Mouse (Mus musculus) hindbrain, embryonic 11.5 days (tissue): ENCODE data around the gene Gm17657. TPM values are rescaled to one million over a fixed set of nuclear protein-coding genes. Genes with fewer than 3 reads are reported as not detected.

Experiments
- ATAC-seq: fragments of 200-750 bp; cut with Nextera tagmentation; 2 replicates; pipeline ENCODE4 v1.8.0; 2017; ENCODE audit warnings: mild to moderate bottlenecking, moderate TSS enrichment, moderate library complexity; ENCODE audit not compliant: low FRiP score
- DNase-seq: peaks from one replicate; pipeline ENCODE4 v3.0.0-alpha.2; 2015; ENCODE audit warnings: low spot score
- H3K27ac ChIP-seq: fragments of 300-500 bp; sonication (generic); 2 replicates; pipeline ENCODE4 v1.5.1; 2014; ENCODE audit warnings: mild to moderate bottlenecking, low read depth, low read length
- H3K27me3 ChIP-seq: fragments of 300-500 bp; sonication (generic); 2 replicates; pipeline ENCODE4 v1.6.1; 2014; ENCODE audit warnings: mild to moderate bottlenecking, low read length, moderate library complexity, mixed read lengths; ENCODE audit not compliant: control insufficient read depth, insufficient read depth
- H3K36me3 ChIP-seq: fragments of 300-500 bp; sonication (generic); 2 replicates; pipeline ENCODE4 v1.6.1; 2014; ENCODE audit warnings: mild to moderate bottlenecking, low read length, moderate library complexity, mixed read lengths; ENCODE audit not compliant: control insufficient read depth, insufficient read depth
- H3K4me1 ChIP-seq: fragments of 300-500 bp; sonication (generic); replicated peaks from 2 replicates; pipeline ENCODE4 v1.6.1; 2014; ENCODE audit warnings: low read length, mixed read lengths; ENCODE audit not compliant: control insufficient read depth, insufficient read depth
- H3K4me2 ChIP-seq: fragments of 300-500 bp; sonication (generic); replicated peaks from 2 replicates; pipeline ENCODE4 v1.6.1; 2014; ENCODE audit warnings: mild to moderate bottlenecking, low read depth, low read length
- H3K4me3 ChIP-seq: fragments of 300-500 bp; sonication (generic); 2 replicates; pipeline ENCODE4 v1.5.1; 2014; ENCODE audit warnings: low read depth, low read length
- H3K9ac ChIP-seq: fragments of 300-500 bp; sonication (generic); 2 replicates; pipeline ENCODE4 v1.6.1; 2014; ENCODE audit warnings: low read depth, low read length
- H3K9me3 ChIP-seq: fragments of 300-500 bp; sonication (generic); 2 replicates; pipeline ENCODE4 v1.6.1; 2016; ENCODE audit warnings: low read length; ENCODE audit not compliant: control insufficient read depth
- WGBS: fragments of 180-500 bp; shearing (Covaris S2); extraction: QIAGEN DNeasy Blood & Tissue Kit; methylation state at CpG from one replicate; pipeline ENCODE4 v1.1.7; 2014; 5-methylcytosine and 5-hydroxymethylcytosine counted together
- polyA plus RNA-seq: library from polyadenylated mRNA; unstranded; fragments of >200 nt; fragmentation: Nextera tagmentation; extraction: Ambion mirVana; gene quantifications from 2 replicates; pipeline ENCODE4 v1.2.1, GENCODE M21; 2014

Gene Gm17657
- polyA plus RNA-seq, 1 experiment from 2014 or later = not detected

GRCm38 (mm10) chr17:29554176-29554575, 4.7 kb upstream of the Gm17657 start:
- DNase-seq (no peak), ATAC-seq (no peak)
- Histone ChIP-seq H3K27me3 (no peaks in the 10 kb centered on the region), H3K36me3 (no peaks in the 10 kb centered on the region), H3K4me3 (no peak overlapping the region), H3K4me2 (no peak overlapping the region), H3K27ac (no peak overlapping the region), H3K9ac (no peak overlapping the region), H3K4me1 (no peaks in the 10 kb centered on the region; the same call in 1 of the 2 replicates), H3K9me3 (no peaks in the 10 kb centered on the region)

- H3K4me1 ChIP-seq = no peaks in the 10 kb centered on the region; the same call in 1 of the 2 replicates
- H3K9me3 ChIP-seq = no peaks in the 10 kb centered on the region
- H3K4me3 ChIP-seq = no peak within 1 kb of the TSS
- ATAC-seq (no peak), DNase-seq (no peak)
- H3K4me2 ChIP-seq = no peak within 1 kb of the TSS
- no peak within 1 kb of the TSS for H3K9ac ChIP-seq
- H3K27ac ChIP-seq = no peak within 1 kb of the TSS
- H3K27me3 ChIP-seq = no peaks in the 10 kb centered on the region
- 94% methylated on average over 5 of the region's 5 CpGs for WGBS
- no peaks in the 10 kb centered on the region for H3K36me3 ChIP-seq
Measured at GRCm38 (mm10) chr17:29552162-29552732, 2.8 kb upstream of the Gm17657 start, which contains the start of gene Tmem217. Gene Tmem217, minus strand, starts transcription at chr17:29552385.

GRCm38 (mm10) chr17:29551019-29551418, 1.6 kb upstream of the Gm17657 start:
- Histone ChIP-seq H3K4me2 (no peak overlapping the region), H3K27ac (no peak overlapping the region), H3K9ac (no peak overlapping the region), H3K27me3 (no peaks in the 10 kb centered on the region), H3K9me3 (no peaks in the 10 kb centered on the region), H3K36me3 (no peaks in the 10 kb centered on the region), H3K4me3 (no peak overlapping the region), H3K4me1 (no peaks in the 10 kb centered on the region; the same call in 1 of the 2 replicates)
- DNase-seq = no peak
- ATAC-seq = no peak
- 66% methylated on average over 6 of the region's 6 CpGs for WGBS

- ATAC-seq (peak; percentile 43; the same call in 1 of the 2 replicates), DNase-seq (no peak)
- Histone ChIP-seq H3K36me3 (no peaks in the 10 kb centered on the region), H3K27ac (no peak overlapping the region), H3K4me1 (no peaks in the 10 kb centered on the region; the same call in 1 of the 2 replicates), H3K4me3 (no peak overlapping the region), H3K27me3 (no peaks in the 10 kb centered on the region), H3K9me3 (no peaks in the 10 kb centered on the region), H3K4me2 (peak overlapping the region; percentile 19; the same call in 1 of the 2 replicates), H3K9ac (no peak overlapping the region)
- WGBS = 53% methylated on average over 8 of the region's 8 CpGs
Measured at GRCm38 (mm10) chr17:29548994-29549393, 444 bp downstream of the Gm17657 start.

- Histone ChIP-seq H3K27me3 (no peaks in the 10 kb centered on the region), H3K4me2 (no peak overlapping the region), H3K4me3 (no peak overlapping the region), H3K27ac (no peak overlapping the region), H3K9me3 (no peaks in the 10 kb centered on the region), H3K9ac (no peak overlapping the region), H3K36me3 (no peaks in the 10 kb centered on the region), H3K4me1 (no peaks in the 10 kb centered on the region; the same call in 1 of the 2 replicates)
- ATAC-seq = no peak
- DNase-seq = no peak
- WGBS = 73% methylated on average over 3 of the region's 3 CpGs
Measured at GRCm38 (mm10) chr17:29548494-29548893, 944 bp downstream of the Gm17657 start.

- WGBS = 90% methylated on average over 5 of the region's 5 CpGs
- no peak overlapping the region for H3K27ac ChIP-seq
- H3K27me3 ChIP-seq = no peaks in the 10 kb centered on the region
- no peak for ATAC-seq
- H3K9ac ChIP-seq = no peak overlapping the region
- H3K4me2 ChIP-seq = no peak overlapping the region
- H3K9me3 ChIP-seq = no peaks in the 10 kb centered on the region
- H3K4me1 ChIP-seq = no peaks in the 10 kb centered on the region
- DNase-seq = no peak
- no peak overlapping the region for H3K4me3 ChIP-seq
- H3K36me3 ChIP-seq = no peaks in the 10 kb centered on the region
Measured at GRCm38 (mm10) chr17:29545241-29545640, 4.2 kb downstream of the Gm17657 start.

- ATAC-seq (no peak), DNase-seq (no peak)
- Histone ChIP-seq H3K36me3 (no peaks in the 10 kb centered on the region), H3K9ac (no peak overlapping the region), H3K4me3 (no peak overlapping the region), H3K4me2 (no peak overlapping the region), H3K27me3 (no peaks in the 10 kb centered on the region), H3K27ac (no peak overlapping the region), H3K9me3 (no peaks in the 10 kb centered on the region), H3K4me1 (no peaks in the 10 kb centered on the region)
- WGBS = 75% methylated on average over 2 of the region's 2 CpGs
Measured at GRCm38 (mm10) chr17:29544064-29544463, 5.4 kb downstream of the Gm17657 start.

- H3K36me3 ChIP-seq = no peaks in the 10 kb centered on the region
- H3K4me1 ChIP-seq = no peaks in the 10 kb centered on the region
- no peak overlapping the region for H3K27ac ChIP-seq
- no peak for ATAC-seq
- no peak for DNase-seq
- 89% methylated on average over 19 of the region's 19 CpGs for whole genome bisulfite sequencing
- H3K4me2 ChIP-seq = no peak overlapping the region
- H3K4me3 ChIP-seq = no peak overlapping the region
- no peaks in the 10 kb centered on the region for H3K27me3 ChIP-seq
- no peak overlapping the region for H3K9ac ChIP-seq
- H3K9me3 ChIP-seq = no peaks in the 10 kb centered on the region
Measured at GRCm38 (mm10) chr17:29542831-29543690, 6.4 kb downstream of the Gm17657 start.

- Histone ChIP-seq H3K9ac (no peak overlapping the region), H3K27ac (no peak overlapping the region), H3K4me2 (no peak overlapping the region), H3K9me3 (no peaks in the 10 kb centered on the region), H3K4me3 (no peak overlapping the region), H3K4me1 (no peaks in the 10 kb centered on the region), H3K27me3 (no peaks in the 10 kb centered on the region), H3K36me3 (no peaks in the 10 kb centered on the region)
- WGBS = 81% methylated on average over 14 of the region's 14 CpGs
- ATAC-seq (no peak), DNase-seq (no peak)
Measured at GRCm38 (mm10) chr17:29541419-29541818, 8.0 kb downstream of the Gm17657 start.
